Mouse (Mus musculus): Measurements from ENCODE around the gene Srf. TPM values are rescaled to one million over a fixed set of nuclear protein-coding genes. Genes with fewer than 3 reads are reported as not detected.

Srf gene
- polyA plus RNA-seq, 1 experiment from 2014 or later, result 6.0 TPM

DNA sequence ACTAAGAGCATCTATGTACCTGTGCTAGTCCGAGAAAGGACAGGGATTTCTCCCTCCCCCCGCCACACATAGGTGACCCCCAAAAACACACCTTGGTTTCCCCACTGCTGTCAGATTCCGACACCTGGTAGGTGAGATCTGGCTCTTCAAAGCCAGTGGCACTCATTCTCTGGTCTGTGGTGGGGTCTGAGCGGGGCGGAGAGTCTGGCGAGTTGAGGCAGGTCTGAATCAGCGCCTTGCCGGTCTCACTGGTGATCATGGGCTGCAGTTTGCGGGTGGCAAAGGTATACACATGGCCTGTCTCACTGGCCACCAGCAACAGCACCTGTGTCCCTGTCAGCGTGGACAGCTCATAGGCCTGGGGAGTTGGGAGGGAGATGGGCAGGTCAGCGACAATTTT lies 2.5 kb downstream of the Srf start:
- peak overlapping the region; percentile 30 for H3K9ac ChIP-seq (ENCODE audit: low read length)
- peak overlapping the region; percentile 91 for H3K4me2 ChIP-seq
- peak overlapping the region; percentile 29 for H3K4me3 ChIP-seq (ENCODE audit: low read depth, low read length)
- no peak for ATAC-seq (ENCODE audit: low FRiP score)
- H3K4me1 ChIP-seq (ENCODE audit: control insufficient read depth, insufficient read depth, low read length), result peaks cover 26% of the 10 kb centered on the region
- H3K9me3 ChIP-seq (ENCODE audit: control insufficient read depth, low read length), result no peaks in the 10 kb centered on the region
- H3K27me3 ChIP-seq (ENCODE audit: control insufficient read depth, insufficient read depth, low read length), result no peaks in the 10 kb centered on the region
- H3K27ac ChIP-seq (ENCODE audit: low read depth, low read length), result peak overlapping the region; percentile 35; the same call in 1 of the 2 replicates
- no peak for DNase-seq (ENCODE audit: low spot score, missing footprints)
- peaks cover 19% of the 10 kb centered on the region for H3K36me3 ChIP-seq (ENCODE audit: control insufficient read depth, insufficient read depth, low read length)
- WGBS, result 39% methylated on average over 11 of the region's 11 CpGs

GRCm38 (mm10) chr17:46552841-46553423 lies 3.0 kb downstream of the Srf start:
- Histone ChIP-seq H3K4me1 (ENCODE audit: control insufficient read depth, insufficient read depth, low read length) (peaks cover 26% of the 10 kb centered on the region), H3K4me2 (peak overlapping the region; percentile 91), H3K27me3 (ENCODE audit: control insufficient read depth, insufficient read depth, low read length) (no peaks in the 10 kb centered on the region), H3K27ac (ENCODE audit: low read depth, low read length) (peak overlapping the region; percentile 35; the same call in 1 of the 2 replicates), H3K36me3 (ENCODE audit: control insufficient read depth, insufficient read depth, low read length) (peaks cover 19% of the 10 kb centered on the region), H3K9ac (ENCODE audit: low read length) (peak overlapping the region; percentile 30), H3K9me3 (ENCODE audit: control insufficient read depth, low read length) (no peaks in the 10 kb centered on the region), H3K4me3 (ENCODE audit: low read depth, low read length) (peak overlapping the region; percentile 29)
- 0% methylated on average over 24 of the region's 24 CpGs for WGBS
- ATAC-seq (ENCODE audit: low FRiP score) (peak; percentile 72), DNase-seq (ENCODE audit: low spot score, missing footprints) (peak; percentile 96)

- H3K4me3 ChIP-seq (ENCODE audit: low read depth, low read length), result no peak overlapping the region
- H3K36me3 ChIP-seq (ENCODE audit: control insufficient read depth, insufficient read depth, low read length), result peaks cover 19% of the 10 kb centered on the region
These were observed 3.8 kb downstream of the Srf start for GRCm38 (mm10) chr17:46552151-46552550.

DNA sequence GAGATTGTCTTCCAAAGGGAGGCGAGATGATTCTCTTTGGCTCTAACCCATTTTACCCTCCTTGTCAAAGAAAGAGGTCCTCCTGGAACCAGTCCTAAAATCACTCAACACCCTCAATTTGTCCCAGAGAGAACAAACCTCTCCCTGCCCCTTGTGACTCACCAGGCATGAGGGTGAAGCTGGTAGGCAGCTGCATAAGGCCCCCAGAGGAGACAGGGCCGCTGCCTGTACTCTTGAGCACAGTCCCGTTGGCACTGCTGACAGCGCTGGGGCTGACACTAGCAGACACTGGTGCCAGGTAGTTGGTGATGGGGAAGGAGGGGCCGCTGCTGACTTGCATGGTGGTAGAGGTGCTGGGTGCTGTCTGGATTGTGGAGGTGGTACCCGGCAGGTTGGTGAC lies 4.6 kb downstream of the Srf start:
- Histone ChIP-seq H3K9me3 (ENCODE audit: control insufficient read depth, low read length) (no peaks in the 10 kb centered on the region), H3K4me2 (no peak overlapping the region), H3K27ac (ENCODE audit: low read depth, low read length) (no peak overlapping the region), H3K4me1 (ENCODE audit: control insufficient read depth, insufficient read depth, low read length) (peaks cover 35% of the 10 kb centered on the region), H3K4me3 (ENCODE audit: low read depth, low read length) (no peak overlapping the region), H3K9ac (ENCODE audit: low read length) (no peak overlapping the region), H3K27me3 (ENCODE audit: control insufficient read depth, insufficient read depth, low read length) (no peaks in the 10 kb centered on the region; the same call in 1 of the 2 replicates), H3K36me3 (ENCODE audit: control insufficient read depth, insufficient read depth, low read length) (peaks cover 19% of the 10 kb centered on the region)
- DNase-seq (ENCODE audit: low spot score, missing footprints) (no peak), ATAC-seq (ENCODE audit: low FRiP score) (no peak)
- 92% methylated on average over 6 of the region's 6 CpGs for WGBS

More at GRCm38 (mm10) chr17:46552151-46552550, 3.8 kb downstream of the Srf start:
- ATAC-seq (ENCODE audit: low FRiP score), result no peak
- Histone ChIP-seq H3K9ac (ENCODE audit: low read length) (no peak overlapping the region), H3K9me3 (ENCODE audit: control insufficient read depth, low read length) (no peaks in the 10 kb centered on the region), H3K27me3 (ENCODE audit: control insufficient read depth, insufficient read depth, low read length) (no peaks in the 10 kb centered on the region; the same call in 1 of the 2 replicates), H3K27ac (ENCODE audit: low read depth, low read length) (no peak overlapping the region), H3K4me1 (ENCODE audit: control insufficient read depth, insufficient read depth, low read length) (peaks cover 28% of the 10 kb centered on the region), H3K4me2 (peak overlapping the region; percentile 15; the same call in 1 of the 2 replicates)
- no peak for DNase-seq (ENCODE audit: low spot score, missing footprints)
- 84% methylated on average over 7 of the region's 7 CpGs for WGBS

- Histone ChIP-seq H3K4me1 (ENCODE audit: control insufficient read depth, insufficient read depth, low read length) (peaks cover 37% of the 10 kb centered on the region), H3K36me3 (ENCODE audit: control insufficient read depth, insufficient read depth, low read length) (peaks cover 19% of the 10 kb centered on the region)
- WGBS, result 92% methylated on average over 7 of the region's 7 CpGs
These were observed 5.1 kb downstream of the Srf start for GRCm38 (mm10) chr17:46550904-46551303.

DNA sequence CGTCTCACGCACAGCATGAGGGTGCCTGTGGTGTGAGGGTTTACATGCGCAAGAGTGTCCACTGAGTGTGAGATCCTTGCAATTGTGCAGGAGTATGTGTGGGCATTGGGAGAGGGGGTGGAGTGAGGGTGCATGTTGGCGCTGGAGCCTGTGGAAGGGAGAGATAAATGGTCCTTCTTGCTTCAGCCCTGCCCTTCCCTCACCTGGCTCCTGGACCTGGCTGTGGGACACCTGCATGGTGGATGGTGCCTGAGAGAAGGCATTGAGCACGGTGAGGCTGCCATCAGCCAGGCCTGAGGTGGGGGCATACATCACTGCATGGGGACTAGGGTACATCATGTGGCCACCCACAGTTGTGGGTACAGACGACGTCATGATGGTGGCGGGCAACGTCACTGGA lies 6.3 kb downstream of the Srf start:
- H3K4me2 ChIP-seq, result no peak overlapping the region
- H3K27ac ChIP-seq (ENCODE audit: low read depth, low read length), result no peak overlapping the region
- H3K9ac ChIP-seq (ENCODE audit: low read length), result no peak overlapping the region
- no peaks in the 10 kb centered on the region; the same call in 1 of the 2 replicates for H3K27me3 ChIP-seq (ENCODE audit: control insufficient read depth, insufficient read depth, low read length)
- H3K9me3 ChIP-seq (ENCODE audit: control insufficient read depth, low read length), result no peaks in the 10 kb centered on the region
- peaks cover 19% of the 10 kb centered on the region for H3K36me3 ChIP-seq (ENCODE audit: control insufficient read depth, insufficient read depth, low read length)
- 88% methylated on average over 9 of the region's 9 CpGs for WGBS
- no peak for DNase-seq (ENCODE audit: low spot score, missing footprints)
- H3K4me1 ChIP-seq (ENCODE audit: control insufficient read depth, insufficient read depth, low read length), result peaks cover 37% of the 10 kb centered on the region
- no peak overlapping the region for H3K4me3 ChIP-seq (ENCODE audit: low read depth, low read length)
- no peak for ATAC-seq (ENCODE audit: low FRiP score)

More at GRCm38 (mm10) chr17:46550904-46551303, 5.1 kb downstream of the Srf start:
- no peak overlapping the region for H3K4me2 ChIP-seq
- no peak overlapping the region for H3K9ac ChIP-seq (ENCODE audit: low read length)
- no peak for ATAC-seq (ENCODE audit: low FRiP score)
- no peak for DNase-seq (ENCODE audit: low spot score, missing footprints)
- no peak overlapping the region for H3K27ac ChIP-seq (ENCODE audit: low read depth, low read length)
- no peaks in the 10 kb centered on the region for H3K9me3 ChIP-seq (ENCODE audit: control insufficient read depth, low read length)
- H3K27me3 ChIP-seq (ENCODE audit: control insufficient read depth, insufficient read depth, low read length), result no peaks in the 10 kb centered on the region; the same call in 1 of the 2 replicates
- H3K4me3 ChIP-seq (ENCODE audit: low read depth, low read length), result no peak overlapping the region; the same call in 1 of the 2 replicates

DNA sequence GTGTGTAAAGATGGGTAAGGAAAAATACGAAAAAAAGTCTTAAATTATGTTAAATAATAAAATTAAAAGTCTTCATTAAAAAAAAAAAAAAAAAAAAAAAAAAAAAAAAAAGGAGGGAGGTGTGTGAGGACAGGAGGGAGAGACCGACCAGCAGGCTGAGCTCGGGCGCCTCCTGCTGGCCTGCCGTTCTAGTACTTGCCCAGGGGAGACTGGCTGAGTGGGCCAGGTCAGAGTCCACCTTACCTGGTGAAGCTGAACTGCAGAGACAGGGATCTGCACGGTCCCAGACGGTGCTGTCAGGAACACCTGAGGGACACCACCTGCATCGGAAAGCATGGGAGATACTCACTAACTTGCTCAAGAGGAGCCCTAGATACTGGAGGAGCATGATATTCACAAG lies 6.8 kb downstream of the Srf start:
- no peak overlapping the region for H3K4me3 ChIP-seq (ENCODE audit: low read depth, low read length)
- WGBS, result 28% methylated on average over 8 of the region's 8 CpGs
- H3K9me3 ChIP-seq (ENCODE audit: control insufficient read depth, low read length), result no peaks in the 10 kb centered on the region

GRCm38 (mm10) chr17:46548741-46549140 lies 7.2 kb downstream of the Srf start:
- ATAC-seq (ENCODE audit: low FRiP score), result no peak
- Histone ChIP-seq H3K4me1 (ENCODE audit: control insufficient read depth, insufficient read depth, low read length) (peaks cover 28% of the 10 kb centered on the region), H3K4me2 (no peak overlapping the region), H3K4me3 (ENCODE audit: low read depth, low read length) (no peak overlapping the region), H3K9me3 (ENCODE audit: control insufficient read depth, low read length) (no peaks in the 10 kb centered on the region), H3K27me3 (ENCODE audit: control insufficient read depth, insufficient read depth, low read length) (no peaks in the 10 kb centered on the region; the same call in 1 of the 2 replicates), H3K9ac (ENCODE audit: low read length) (no peak overlapping the region), H3K36me3 (ENCODE audit: control insufficient read depth, insufficient read depth, low read length) (peaks cover 19% of the 10 kb centered on the region), H3K27ac (ENCODE audit: low read depth, low read length) (no peak overlapping the region)
- no peak for DNase-seq (ENCODE audit: low spot score, missing footprints)
- 63% methylated on average over 11 of the region's 11 CpGs for WGBS

More for the DNA sequence above, 6.8 kb downstream of the Srf start:
- Histone ChIP-seq H3K4me2 (no peak overlapping the region), H3K27me3 (ENCODE audit: control insufficient read depth, insufficient read depth, low read length) (no peaks in the 10 kb centered on the region; the same call in 1 of the 2 replicates), H3K4me1 (ENCODE audit: control insufficient read depth, insufficient read depth, low read length) (peaks cover 33% of the 10 kb centered on the region), H3K9ac (ENCODE audit: low read length) (no peak overlapping the region), H3K27ac (ENCODE audit: low read depth, low read length) (no peak overlapping the region), H3K36me3 (ENCODE audit: control insufficient read depth, insufficient read depth, low read length) (peaks cover 19% of the 10 kb centered on the region)
- DNase-seq (ENCODE audit: low spot score, missing footprints), result peak; percentile 94
- ATAC-seq (ENCODE audit: low FRiP score), result no peak

- Histone ChIP-seq H3K9ac (ENCODE audit: low read length) (no peak overlapping the region), H3K27ac (ENCODE audit: low read depth, low read length) (no peak overlapping the region), H3K4me3 (ENCODE audit: low read depth, low read length) (no peak overlapping the region), H3K36me3 (ENCODE audit: control insufficient read depth, insufficient read depth, low read length) (peaks cover 19% of the 10 kb centered on the region), H3K9me3 (ENCODE audit: control insufficient read depth, low read length) (no peaks in the 10 kb centered on the region), H3K4me2 (no peak overlapping the region), H3K4me1 (ENCODE audit: control insufficient read depth, insufficient read depth, low read length) (peaks cover 20% of the 10 kb centered on the region), H3K27me3 (ENCODE audit: control insufficient read depth, insufficient read depth, low read length) (no peaks in the 10 kb centered on the region; the same call in 1 of the 2 replicates)
- 17% methylated on average over 3 of the region's 3 CpGs for WGBS
- DNase-seq (ENCODE audit: low spot score, missing footprints), result no peak
- ATAC-seq (ENCODE audit: low FRiP score), result no peak
These were observed 8.1 kb downstream of the Srf start for GRCm38 (mm10) chr17:46547923-46548322.

Data from midbrain, embryonic 11.5 days (tissue).